Mouse (Mus musculus) stomach, postnatal 0 days (tissue): ENCODE measurements around the gene Copz1.

Experiments used
- CTCF ChIP-seq: IDR thresholded peaks from 2 replicates; pipeline ENCODE4 v1.5.1; 2016; ENCODE audit warnings: antibody characterized with exemption, low read depth, mild to moderate bottlenecking, moderate library complexity
- EP300 ChIP-seq: optimal IDR thresholded peaks from 2 replicates; pipeline ENCODE3; 2016; ENCODE audit warnings: antibody characterized with exemption

DNA sequence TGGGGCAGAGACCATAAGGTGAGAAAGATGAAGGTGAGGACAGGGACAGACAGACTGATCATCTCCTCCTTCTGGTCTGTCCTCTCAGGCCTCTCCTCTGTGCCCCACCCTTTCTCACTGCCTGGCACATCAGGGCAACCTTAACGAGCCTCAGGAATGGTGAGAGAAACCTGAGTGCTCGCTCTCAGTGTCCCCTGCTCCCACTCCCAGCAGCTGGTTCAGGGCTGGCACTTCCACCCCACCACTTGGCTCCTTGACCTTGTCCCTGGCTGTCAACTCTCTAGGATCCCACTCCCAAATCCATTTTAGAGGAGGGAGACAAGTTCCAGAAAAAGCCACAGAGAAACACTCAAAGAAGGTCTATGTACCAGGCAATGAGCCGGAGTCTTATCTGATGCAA, 62.5 kb downstream of the Copz1 start:
- TF ChIP-seq CTCF (no peak), EP300 (no peak)
